Mouse (Mus musculus): ENCODE measurements around the gene 2310007B03Rik.

GRCm38 (mm10) chr1:93161921-93162320 is 1.2 kb upstream of the 2310007B03Rik start:
- no peak for TF ChIP-seq POLR2A (IDR thresholded peaks at IDR 0.05; ENCODE audit: control insufficient read depth, extremely low read depth, insufficient read depth, low read length, poor library complexity)
- TF ChIP-seq CTCF (IDR thresholded peaks at IDR 0.05; ENCODE audit: borderline replicate concordance, control insufficient read depth, extremely low read depth, insufficient read depth, low read length, poor library complexity) = no peak
